Mouse (Mus musculus) heart, embryonic 15.5 days (tissue): Measurements from ENCODE around the gene Arhgap35. TPM values are rescaled to one million over a fixed set of nuclear protein-coding genes. Genes with fewer than 3 reads are reported as not detected.
"Not testable (repeated sequence)": the region's sequence is repeated elsewhere in the genome, so short reads cannot be mapped to it uniquely, and the experiment has no call there.

Source experiments
- ATAC-seq: fragments of 200-750 bp; cut with Nextera tagmentation; replicated peaks from 2 replicates; pipeline ENCODE4 v1.8.0; 2017; ENCODE audit warnings: low read depth, moderate TSS enrichment; ENCODE audit not compliant: insufficient number of reproducible peaks, insufficient read depth, low FRiP score
- H3K27ac ChIP-seq: fragments of 300-500 bp; sonication (generic); 2 replicates; pipeline ENCODE4 v1.5.1; 2015; ENCODE audit warnings: mild to moderate bottlenecking, inconsistent platforms
- H3K27me3 ChIP-seq: fragments of 300-500 bp; sonication (generic); 2 replicates; pipeline ENCODE4 v1.6.1; 2015; ENCODE audit warnings: inconsistent platforms
- H3K36me3 ChIP-seq: fragments of 300-500 bp; sonication (generic); 2 replicates; pipeline ENCODE4 v1.6.1; 2015; ENCODE audit warnings: mild to moderate bottlenecking, inconsistent platforms
- H3K4me1 ChIP-seq: fragments of 300-500 bp; sonication (generic); replicated peaks from 2 replicates; pipeline ENCODE4 v1.6.1; 2015; ENCODE audit warnings: inconsistent platforms
- H3K4me2 ChIP-seq: fragments of 300-500 bp; sonication (generic); 2 replicates; pipeline ENCODE4 v1.6.1; 2015; ENCODE audit warnings: inconsistent platforms, mild to moderate bottlenecking, moderate library complexity
- H3K4me3 ChIP-seq: fragments of 300-500 bp; sonication (generic); 2 replicates; pipeline ENCODE4 v1.5.1; 2015; ENCODE audit warnings: mild to moderate bottlenecking, inconsistent platforms
- H3K9ac ChIP-seq: fragments of 300-500 bp; sonication (generic); 2 replicates; pipeline ENCODE4 v1.6.1; 2015; ENCODE audit warnings: mild to moderate bottlenecking, inconsistent platforms
- H3K9me3 ChIP-seq: fragments of 300-500 bp; sonication (generic); replicated peaks from 2 replicates; pipeline ENCODE4 v1.6.1; 2016; ENCODE audit warnings: inconsistent platforms
- WGBS: fragments of 180-500 bp; shearing (Covaris S2); methylation state at CpG from one replicate; pipeline ENCODE4 v1.1.7; 2015; ENCODE audit warnings: mixed read lengths; 5-methylcytosine and 5-hydroxymethylcytosine counted together
- polyA plus RNA-seq: library from polyadenylated mRNA; unstranded; fragments of >200 nt; fragmentation: Nextera tagmentation; extraction: Ambion mirVana; gene quantifications from 2 replicates; pipeline ENCODE4 v1.2.1, GENCODE M21; 2015

Arhgap35 gene
- polyA plus RNA-seq, 1 experiment from 2014 or later: 12.6 TPM

- no peak for ATAC-seq
- peaks cover 17% of the 10 kb centered on the region; the same call in 1 of the 2 replicates for H3K4me1 ChIP-seq
- H3K9me3 ChIP-seq: no peaks in the 10 kb centered on the region
- H3K9ac ChIP-seq: no peak overlapping the region
- WGBS: 53% methylated on average over 4 of the region's 4 CpGs
- no peak overlapping the region for H3K27ac ChIP-seq
- no peak overlapping the region for H3K4me3 ChIP-seq
- H3K27me3 ChIP-seq: no peaks in the 10 kb centered on the region
- no peaks in the 10 kb centered on the region for H3K36me3 ChIP-seq
- H3K4me2 ChIP-seq: no peak overlapping the region
Measured at GRCm38 (mm10) chr7:16623131-16623530, 8.3 kb upstream of the Arhgap35 start.

DNA sequence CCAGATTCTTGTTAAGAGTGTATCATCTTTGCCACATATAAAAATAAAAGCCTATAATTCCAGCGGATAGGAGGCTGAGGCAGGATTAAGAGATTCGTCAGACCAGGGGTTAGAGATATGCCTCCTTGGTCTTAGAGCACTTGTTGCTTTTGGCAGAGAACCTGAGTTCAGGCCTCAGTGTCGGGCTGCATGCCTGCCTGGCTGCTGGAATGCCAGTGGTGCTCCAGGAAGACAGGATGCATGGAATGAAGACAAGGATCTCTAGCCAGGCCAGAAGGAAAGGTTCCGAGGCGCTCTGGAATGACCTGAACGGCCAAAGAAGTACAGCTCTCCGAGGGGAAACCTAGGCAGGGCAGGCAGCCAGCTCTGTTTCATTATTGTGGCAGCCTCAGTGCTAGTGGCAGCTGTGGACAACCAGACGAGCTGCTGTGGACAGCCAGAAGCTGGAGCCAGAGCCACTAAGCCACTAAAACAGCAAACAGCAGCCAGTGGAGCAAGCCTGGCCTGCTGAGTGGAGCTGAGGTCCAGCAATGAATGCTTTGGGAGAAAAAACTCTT lies 6.4 kb upstream of the Arhgap35 start:
- H3K27ac ChIP-seq: peak overlapping the region; percentile 25
- ATAC-seq: no peak

GRCm38 (mm10) chr7:16618661-16619211 lies 3.9 kb upstream of the Arhgap35 start:
- 1% methylated on average over 30 of the region's 30 CpGs for WGBS
- Histone ChIP-seq H3K27me3 (no peaks in the 10 kb centered on the region), H3K4me2 (peak overlapping the region; percentile 63), H3K27ac (peak overlapping the region; percentile 70), H3K4me3 (peak overlapping the region; percentile 34), H3K36me3 (no peaks in the 10 kb centered on the region), H3K9ac (no peak overlapping the region), H3K9me3 (no peaks in the 10 kb centered on the region), H3K4me1 (peaks cover 33% of the 10 kb centered on the region)
- no peak for ATAC-seq

More for the DNA sequence above, 6.4 kb upstream of the Arhgap35 start:
- no peak overlapping the region for H3K4me3 ChIP-seq
- no peak overlapping the region for H3K4me2 ChIP-seq
- WGBS: 34% methylated on average over 8 of the region's 8 CpGs
- H3K27me3 ChIP-seq: no peaks in the 10 kb centered on the region
- peaks cover 25% of the 10 kb centered on the region for H3K4me1 ChIP-seq
- no peaks in the 10 kb centered on the region for H3K9me3 ChIP-seq
- H3K36me3 ChIP-seq: no peaks in the 10 kb centered on the region
- H3K9ac ChIP-seq: no peak overlapping the region

DNA sequence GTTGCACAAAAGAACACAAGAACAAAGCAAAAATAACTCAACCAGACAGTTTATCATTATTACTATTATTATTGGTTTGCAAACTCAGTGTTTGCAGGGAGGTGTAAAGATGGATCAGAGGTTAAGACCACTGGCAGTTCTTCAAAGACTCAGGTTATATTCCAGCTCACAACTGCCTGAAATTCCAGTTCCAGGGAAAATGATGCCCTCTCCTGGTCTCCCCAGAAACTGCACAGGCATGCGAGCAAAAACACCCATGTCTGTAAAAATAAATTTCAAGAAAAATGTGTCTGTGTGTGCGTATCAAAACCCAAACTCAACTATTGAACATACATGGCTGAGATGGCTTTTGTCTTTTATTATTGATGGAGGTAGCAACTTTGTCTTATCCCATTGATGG lies 2.3 kb upstream of the Arhgap35 start:
- Histone ChIP-seq H3K27me3 (no peaks in the 10 kb centered on the region), H3K27ac (no peak overlapping the region), H3K9me3 (no peaks in the 10 kb centered on the region), H3K9ac (no peak overlapping the region), H3K36me3 (no peaks in the 10 kb centered on the region), H3K4me1 (peaks cover 46% of the 10 kb centered on the region), H3K4me3 (no peak overlapping the region), H3K4me2 (no peak overlapping the region)
- WGBS: 18% methylated on average over 2 of the region's 2 CpGs
- ATAC-seq: no peak

DNA sequence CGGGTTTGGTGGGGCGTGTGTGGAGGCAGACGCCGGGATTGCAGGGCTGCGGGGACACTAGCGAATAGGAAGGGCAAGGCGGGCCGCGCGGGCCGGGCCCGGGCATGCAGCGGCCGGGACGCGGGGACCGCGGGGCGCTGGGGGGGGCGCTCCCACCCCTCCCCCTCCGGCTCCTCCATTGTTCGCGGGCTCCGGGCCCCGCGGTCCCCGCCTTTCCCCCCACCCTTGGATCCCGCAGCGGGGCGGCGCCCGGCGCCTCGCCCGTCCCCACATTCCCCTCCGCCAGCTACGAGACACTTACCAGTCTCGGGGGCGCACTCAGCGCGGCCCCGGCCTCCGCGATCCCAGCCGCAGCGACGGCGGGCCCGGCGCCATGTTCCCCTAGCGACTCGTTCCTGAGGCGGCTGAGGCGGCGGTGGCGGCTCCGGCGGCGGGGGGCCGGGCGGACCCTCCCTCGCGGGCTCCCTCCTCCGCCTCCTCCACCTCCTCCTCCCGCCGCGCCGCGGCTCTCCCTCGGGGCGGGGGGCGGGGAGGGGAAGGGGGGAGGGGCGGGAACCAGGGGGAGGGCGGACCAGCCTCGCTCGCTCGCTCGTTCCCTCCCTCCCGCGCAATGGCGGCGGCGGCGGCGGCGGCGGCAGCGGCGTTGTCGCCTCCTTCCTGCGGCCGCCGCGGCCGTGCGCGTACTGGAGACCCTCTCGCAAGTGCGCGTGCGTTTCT lies 464 bp downstream of the Arhgap35 start:
- peak overlapping the region; percentile 100 for H3K27ac ChIP-seq
- H3K9me3 ChIP-seq: no peaks in the 10 kb centered on the region
- H3K36me3 ChIP-seq: no peaks in the 10 kb centered on the region
- H3K4me1 ChIP-seq: peaks cover 66% of the 10 kb centered on the region
- under 1% methylated on average over 43 of the region's 101 CpGs for WGBS
- no peaks in the 10 kb centered on the region for H3K27me3 ChIP-seq
- peak; percentile 63 for ATAC-seq
- peak overlapping the region; percentile 82 for H3K4me2 ChIP-seq
- H3K4me3 ChIP-seq: peak overlapping the region; percentile 95
- H3K9ac ChIP-seq: peak overlapping the region; percentile 98

DNA sequence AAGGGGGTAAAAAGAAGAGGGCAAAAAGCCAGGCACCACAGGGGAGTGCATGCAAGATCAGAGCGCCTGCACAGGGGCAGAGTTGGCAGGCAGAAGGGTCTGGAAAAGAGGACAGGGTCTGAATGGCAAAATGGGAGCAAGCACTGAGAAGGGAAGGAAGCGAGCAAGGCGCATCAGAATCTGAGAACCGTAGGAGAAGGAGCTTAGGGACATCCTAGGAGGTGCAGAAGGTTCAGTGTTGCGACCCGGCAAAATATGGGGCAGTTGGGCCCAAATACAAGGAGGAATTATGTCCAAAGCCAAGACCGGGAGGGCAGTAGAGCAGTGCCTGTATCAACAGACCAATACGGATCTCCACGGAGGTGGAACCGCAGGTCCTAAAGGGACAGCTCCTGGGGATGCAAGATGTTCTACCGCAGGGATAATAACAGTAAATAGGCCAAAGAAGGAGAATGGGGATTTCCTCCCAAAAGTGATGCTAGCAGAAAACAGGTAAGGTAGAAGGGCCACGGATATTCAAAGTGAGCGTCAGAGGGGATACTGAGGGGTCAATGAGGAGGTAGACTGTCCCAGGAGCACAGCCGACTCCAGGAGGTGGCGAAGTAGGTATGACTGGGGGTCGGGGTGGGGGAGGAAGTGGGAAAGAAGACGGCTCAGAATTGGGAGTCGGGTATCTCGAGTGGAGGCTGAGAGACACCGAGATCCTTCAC lies 1.2 kb downstream of the Arhgap35 start:
- H3K4me1 ChIP-seq: peaks cover 67% of the 10 kb centered on the region
- H3K4me2 ChIP-seq: peak overlapping the region; percentile 82
- H3K27me3 ChIP-seq: no peaks in the 10 kb centered on the region
- H3K9ac ChIP-seq: peak overlapping the region; percentile 98
- peak overlapping the region; percentile 100 for H3K27ac ChIP-seq
- WGBS: 2% methylated on average over 20 of the region's 20 CpGs
- H3K36me3 ChIP-seq: no peaks in the 10 kb centered on the region
- no peak for ATAC-seq
- H3K4me3 ChIP-seq: peak overlapping the region; percentile 95
- H3K9me3 ChIP-seq: no peaks in the 10 kb centered on the region

DNA sequence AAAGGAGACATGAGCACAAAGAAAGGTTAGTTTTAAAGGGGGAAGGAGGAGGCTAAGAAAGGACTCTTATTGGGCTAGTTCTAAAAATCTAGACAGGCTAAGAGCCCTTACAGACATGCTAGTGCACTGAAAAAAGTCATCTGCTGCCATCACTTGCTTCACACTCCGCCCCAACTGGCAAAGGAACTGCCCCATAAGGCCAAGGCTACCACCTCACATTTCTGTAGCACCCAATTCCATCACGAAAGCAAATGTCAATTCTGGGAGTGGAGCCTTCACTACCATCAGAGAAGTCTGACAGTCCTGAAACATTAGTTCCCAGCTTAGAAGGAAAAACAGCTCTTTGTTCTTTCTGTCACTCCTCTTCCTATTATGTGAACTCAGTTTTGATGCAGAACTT lies 4.4 kb downstream of the Arhgap35 start:
- no peak overlapping the region for H3K9ac ChIP-seq
- no peak overlapping the region for H3K27ac ChIP-seq
- H3K9me3 ChIP-seq: no peaks in the 10 kb centered on the region
- ATAC-seq: no peak
- no peaks in the 10 kb centered on the region for H3K27me3 ChIP-seq
- WGBS: 61% methylated on average over 2 of the region's 2 CpGs
- H3K4me2 ChIP-seq: 0 out of 2 replicates have a peak overlapping the region, but pooled peaks have one; percentile 82
- H3K4me3 ChIP-seq: no peak overlapping the region
- no peaks in the 10 kb centered on the region for H3K36me3 ChIP-seq
- peaks cover 45% of the 10 kb centered on the region for H3K4me1 ChIP-seq

DNA sequence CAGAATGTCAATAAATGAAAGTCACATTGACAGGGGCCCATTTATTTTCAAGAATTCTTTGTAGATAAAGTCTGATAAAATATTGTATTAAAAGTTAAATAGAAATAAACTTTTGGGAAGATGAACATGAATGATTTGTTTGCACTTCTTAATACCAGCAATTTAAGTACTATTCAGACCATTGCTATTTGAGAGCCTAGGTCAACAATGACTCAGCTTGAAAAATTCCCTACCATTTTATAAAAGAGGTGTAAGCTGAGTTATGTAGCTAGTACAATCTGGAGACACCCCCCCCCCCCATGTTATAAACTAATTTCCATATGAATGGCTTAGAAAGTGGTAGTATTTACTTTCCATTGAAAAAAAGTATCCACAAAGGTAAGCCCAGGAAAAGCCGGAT lies 5.8 kb downstream of the Arhgap35 start:
- Histone ChIP-seq H3K27ac (no peak overlapping the region), H3K9ac (no peak overlapping the region), H3K4me3 (no peak overlapping the region), H3K9me3 (no peaks in the 10 kb centered on the region), H3K36me3 (no peaks in the 10 kb centered on the region), H3K4me2 (no peak overlapping the region), H3K27me3 (no peaks in the 10 kb centered on the region), H3K4me1 (peaks cover 45% of the 10 kb centered on the region)
- no peak for ATAC-seq
- WGBS: 75% methylated on average over 1 of the region's 1 CpGs

DNA sequence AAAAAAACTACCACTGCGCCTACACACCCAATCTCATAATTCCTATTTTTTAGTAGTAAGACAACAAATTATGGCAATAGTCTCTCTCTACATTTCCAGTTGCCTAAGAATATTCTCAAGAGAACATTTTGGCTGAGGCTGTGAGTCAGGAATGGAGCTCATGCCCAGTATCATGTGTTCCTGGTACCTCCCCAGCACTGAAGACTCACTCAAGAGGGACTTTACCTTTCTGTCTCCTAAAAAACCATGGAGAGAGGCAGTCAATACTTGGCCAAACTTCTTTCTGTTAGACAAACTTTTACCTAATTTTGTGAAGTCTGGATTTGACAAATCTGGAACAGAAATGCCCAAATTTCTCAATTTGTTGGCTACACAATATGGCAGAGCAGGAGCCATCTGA lies 6.7 kb downstream of the Arhgap35 start:
- no peaks in the 10 kb centered on the region for H3K9me3 ChIP-seq
- H3K9ac ChIP-seq: no peak overlapping the region
- WGBS: 98% methylated on average over 1 of the region's 1 CpGs
- ATAC-seq: no peak
- no peak overlapping the region for H3K4me2 ChIP-seq
- no peak overlapping the region for H3K4me3 ChIP-seq
- peaks cover 40% of the 10 kb centered on the region for H3K4me1 ChIP-seq
- H3K36me3 ChIP-seq: no peaks in the 10 kb centered on the region
- H3K27ac ChIP-seq: no peak overlapping the region
- no peaks in the 10 kb centered on the region for H3K27me3 ChIP-seq

- H3K36me3 ChIP-seq, H3K9me3 ChIP-seq, H3K27ac ChIP-seq, ATAC-seq, H3K4me3 ChIP-seq, H3K4me2 ChIP-seq, H3K9ac ChIP-seq, H3K27me3 ChIP-seq: not testable (repeated sequence)
- WGBS: 89% methylated on average over 4 of the region's 4 CpGs
- H3K4me1 ChIP-seq: peaks cover 32% of the 10 kb centered on the region
Measured at GRCm38 (mm10) chr7:16606808-16607207, 8.0 kb downstream of the Arhgap35 start.

- Histone ChIP-seq H3K27me3 (no peaks in the 10 kb centered on the region), H3K9ac (no peak overlapping the region), H3K4me1 (peaks cover 24% of the 10 kb centered on the region), H3K27ac (no peak overlapping the region), H3K4me3 (no peak overlapping the region), H3K9me3 (no peaks in the 10 kb centered on the region), H3K4me2 (no peak overlapping the region), H3K36me3 (no peaks in the 10 kb centered on the region)
- ATAC-seq: no peak
- WGBS: 92% methylated on average over 1 of the region's 1 CpGs
Measured at GRCm38 (mm10) chr7:16604141-16604540, 10.7 kb downstream of the Arhgap35 start.
